Mouse (Mus musculus) erythroblast, embryonic 14.5 days (primary cell): ENCODE results near the gene Olfr3.

Source experiments
- GATA1 ChIP-seq: IDR thresholded peaks from 2 replicates; pipeline ENCODE4 v1.6.1; 2012; ENCODE audit warnings: low read length, inconsistent platforms, mixed read lengths
- TAL1 ChIP-seq: IDR thresholded peaks from 3 replicates; pipeline ENCODE4 v1.6.1; 2012; ENCODE audit warnings: low read length, inconsistent platforms, mixed read lengths

GRCm38 (mm10) chr2:36783976-36784375, 32.9 kb downstream of the Olfr3 start, which contains the start of gene Olfr348:
- no peak for TF ChIP-seq GATA1
- TF ChIP-seq TAL1 = no peak
